Mouse (Mus musculus): ENCODE results near the gene Obox2.
"Not testable (repeated sequence)": the region's sequence is repeated elsewhere in the genome, so short reads cannot be mapped to it uniquely, and the experiment has no call there.

DNA sequence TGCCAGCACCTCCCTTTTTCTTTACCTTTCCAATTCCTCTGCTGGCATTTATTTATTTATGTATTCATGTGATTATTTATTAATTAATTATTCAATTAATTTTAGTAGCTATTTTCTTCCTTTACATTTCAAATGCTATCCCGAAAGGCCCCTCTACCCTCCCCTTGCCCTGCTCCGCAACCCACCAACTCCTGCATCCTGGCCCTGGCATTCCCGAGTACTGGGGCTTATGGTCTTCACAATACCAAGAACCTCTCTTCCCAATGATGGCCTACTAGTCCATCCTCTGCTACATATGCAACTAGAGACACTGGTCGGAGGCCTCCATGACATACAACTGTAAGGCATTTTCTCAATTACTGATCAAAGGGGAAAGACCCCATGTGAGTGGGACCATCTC is 37.0 kb downstream of the Obox2 start:
- TF ChIP-seq CTCF, EP300 (IDR thresholded peaks at IDR 0.05; ENCODE audit: low read depth): not testable (repeated sequence)

Measured in heart, postnatal 0 days (tissue).